Mouse (Mus musculus) midbrain, embryonic 15.5 days (tissue): ENCODE measurements around the gene Jag1. TPM values are rescaled to one million over a fixed set of nuclear protein-coding genes. Genes with fewer than 3 reads are reported as not detected.
A peak's percentile ranks its signal among the peaks of the same experiment; 100 is the strongest.

ENCODE experiments used
- ATAC-seq: fragments of 200-750 bp; cut with Nextera tagmentation; replicated peaks from 2 replicates; pipeline ENCODE4 v1.8.0; 2017; ENCODE audit warnings: moderate TSS enrichment
- H3K27ac ChIP-seq: fragments of 300-500 bp; sonication (generic); 2 replicates; pipeline ENCODE4 v1.5.1; 2015; ENCODE audit warnings: mild to moderate bottlenecking, inconsistent platforms
- H3K27me3 ChIP-seq: fragments of 300-500 bp; sonication (generic); replicated peaks from 2 replicates; pipeline ENCODE4 v1.6.1; 2015; ENCODE audit warnings: inconsistent platforms
- H3K36me3 ChIP-seq: fragments of 300-500 bp; sonication (generic); replicated peaks from 2 replicates; pipeline ENCODE4 v1.6.1; 2015; ENCODE audit warnings: inconsistent platforms
- H3K4me1 ChIP-seq: fragments of 300-500 bp; sonication (generic); 2 replicates; pipeline ENCODE4 v1.6.1; 2015; ENCODE audit warnings: inconsistent platforms
- H3K4me2 ChIP-seq: fragments of 300-500 bp; sonication (generic); 2 replicates; pipeline ENCODE4 v1.6.1; 2015; ENCODE audit warnings: inconsistent platforms, mild to moderate bottlenecking, moderate library complexity
- H3K4me3 ChIP-seq: fragments of 300-500 bp; sonication (generic); 2 replicates; pipeline ENCODE4 v1.5.1; 2015; ENCODE audit warnings: mild to moderate bottlenecking, inconsistent platforms
- H3K9ac ChIP-seq: fragments of 300-500 bp; sonication (generic); 2 replicates; pipeline ENCODE4 v1.6.1; 2015; ENCODE audit warnings: mild to moderate bottlenecking, inconsistent platforms
- H3K9me3 ChIP-seq: fragments of 300-500 bp; sonication (generic); 2 replicates; pipeline ENCODE4 v1.6.1; 2016; ENCODE audit warnings: inconsistent platforms
- WGBS: fragments of 180-500 bp; shearing (Covaris S2); methylation state at CpG from one replicate; pipeline ENCODE4 v1.1.7; 2015; ENCODE audit warnings: mixed read lengths; 5-methylcytosine and 5-hydroxymethylcytosine counted together
- polyA plus RNA-seq: library from polyadenylated mRNA; unstranded; fragments of >200 nt; fragmentation: Nextera tagmentation; extraction: Ambion mirVana; gene quantifications from 2 replicates; pipeline ENCODE4 v1.2.1, GENCODE M21; 2015

Gene Jag1
- polyA plus RNA-seq, 1 experiment from 2014 or later: 11.7 TPM

GRCm38 (mm10) chr2:137079721-137080320, 36.6 kb downstream of the Jag1 start:
- Histone ChIP-seq H3K9ac (no peak overlapping the region), H3K4me2 (no peak overlapping the region), H3K4me1 (0 out of 2 replicates have a peak, but pooled peaks cover 3% of the 10 kb centered on the region), H3K9me3 (no peaks in the 10 kb centered on the region), H3K27me3 (no peaks in the 10 kb centered on the region), H3K4me3 (no peak overlapping the region), H3K27ac (no peak overlapping the region), H3K36me3 (no peaks in the 10 kb centered on the region)
- ATAC-seq: no peak
- WGBS: 23% methylated on average over 10 of the region's 10 CpGs

- Histone ChIP-seq H3K9ac (no peak overlapping the region), H3K27ac (no peak overlapping the region), H3K36me3 (no peaks in the 10 kb centered on the region), H3K27me3 (no peaks in the 10 kb centered on the region), H3K9me3 (no peaks in the 10 kb centered on the region), H3K4me2 (no peak overlapping the region), H3K4me3 (no peak overlapping the region), H3K4me1 (peaks cover 9% of the 10 kb centered on the region)
- WGBS: 72% methylated on average over 4 of the region's 4 CpGs
- ATAC-seq: no peak
Observed at GRCm38 (mm10) chr2:137078771-137079170, 37.7 kb downstream of the Jag1 start.

GRCm38 (mm10) chr2:137074313-137074620, 42.2 kb downstream of the Jag1 start:
- H3K27me3 ChIP-seq: no peaks in the 10 kb centered on the region
- ATAC-seq: no peak
- H3K9me3 ChIP-seq: no peaks in the 10 kb centered on the region
- H3K4me1 ChIP-seq: peaks cover 16% of the 10 kb centered on the region
- no peak overlapping the region for H3K4me3 ChIP-seq
- H3K4me2 ChIP-seq: no peak overlapping the region
- 21% methylated on average over 2 of the region's 2 CpGs for WGBS
- no peak overlapping the region for H3K9ac ChIP-seq
- H3K27ac ChIP-seq: no peak overlapping the region
- H3K36me3 ChIP-seq: no peaks in the 10 kb centered on the region

- WGBS: 21% methylated on average over 16 of the region's 16 CpGs
- peak overlapping the region; percentile 24 for H3K27ac ChIP-seq
- no peak overlapping the region for H3K4me3 ChIP-seq
- no peak overlapping the region for H3K9ac ChIP-seq
- H3K4me1 ChIP-seq: peaks cover 16% of the 10 kb centered on the region
- no peak overlapping the region for H3K4me2 ChIP-seq
- ATAC-seq: peak; percentile 65
- no peaks in the 10 kb centered on the region for H3K36me3 ChIP-seq
- no peaks in the 10 kb centered on the region for H3K27me3 ChIP-seq
- no peaks in the 10 kb centered on the region for H3K9me3 ChIP-seq
Observed at GRCm38 (mm10) chr2:137073473-137074312, 42.8 kb downstream of the Jag1 start.

- WGBS: 80% methylated on average over 10 of the region's 10 CpGs
- Histone ChIP-seq H3K27me3 (no peaks in the 10 kb centered on the region), H3K4me1 (0 out of 2 replicates have a peak, but pooled peaks cover 4% of the 10 kb centered on the region), H3K4me2 (no peak overlapping the region), H3K9me3 (no peaks in the 10 kb centered on the region), H3K4me3 (no peak overlapping the region), H3K9ac (no peak overlapping the region), H3K36me3 (no peaks in the 10 kb centered on the region), H3K27ac (no peak overlapping the region)
- ATAC-seq: no peak
Observed at GRCm38 (mm10) chr2:137067479-137068110, 48.8 kb downstream of the Jag1 start.

GRCm38 (mm10) chr2:137064513-137064912, 51.9 kb downstream of the Jag1 start:
- Histone ChIP-seq H3K4me2 (no peak overlapping the region), H3K36me3 (no peaks in the 10 kb centered on the region), H3K9ac (no peak overlapping the region), H3K9me3 (no peaks in the 10 kb centered on the region), H3K27me3 (no peaks in the 10 kb centered on the region), H3K4me3 (no peak overlapping the region), H3K27ac (no peak overlapping the region), H3K4me1 (0 out of 2 replicates have a peak, but pooled peaks cover 4% of the 10 kb centered on the region)
- no peak for ATAC-seq
- WGBS: 18% methylated on average over 3 of the region's 3 CpGs

GRCm38 (mm10) chr2:137063829-137064228, 52.6 kb downstream of the Jag1 start:
- Histone ChIP-seq H3K27ac (no peak overlapping the region), H3K27me3 (no peaks in the 10 kb centered on the region), H3K4me1 (0 out of 2 replicates have a peak, but pooled peaks cover 4% of the 10 kb centered on the region), H3K4me2 (no peak overlapping the region), H3K9me3 (no peaks in the 10 kb centered on the region), H3K36me3 (no peaks in the 10 kb centered on the region), H3K9ac (no peak overlapping the region), H3K4me3 (no peak overlapping the region)
- ATAC-seq: no peak
- WGBS: 57% methylated on average over 1 of the region's 1 CpGs

GRCm38 (mm10) chr2:137049906-137050305, 66.5 kb downstream of the Jag1 start:
- Histone ChIP-seq H3K9me3 (no peaks in the 10 kb centered on the region), H3K36me3 (no peaks in the 10 kb centered on the region), H3K9ac (no peak overlapping the region), H3K4me1 (no peaks in the 10 kb centered on the region), H3K4me2 (no peak overlapping the region), H3K27me3 (no peaks in the 10 kb centered on the region), H3K27ac (no peak overlapping the region), H3K4me3 (no peak overlapping the region)
- ATAC-seq: no peak
- 76% methylated on average over 1 of the region's 1 CpGs for WGBS

- ATAC-seq: no peak
- Histone ChIP-seq H3K4me2 (no peak overlapping the region), H3K9ac (no peak overlapping the region), H3K4me3 (no peak overlapping the region), H3K4me1 (no peaks in the 10 kb centered on the region), H3K27ac (no peak overlapping the region), H3K36me3 (no peaks in the 10 kb centered on the region), H3K27me3 (no peaks in the 10 kb centered on the region), H3K9me3 (no peaks in the 10 kb centered on the region)
- WGBS: 75% methylated on average over 2 of the region's 2 CpGs
Observed at GRCm38 (mm10) chr2:137049367-137049766, 67.1 kb downstream of the Jag1 start.

GRCm38 (mm10) chr2:137044122-137044521, 72.3 kb downstream of the Jag1 start:
- no peaks in the 10 kb centered on the region for H3K9me3 ChIP-seq
- no peaks in the 10 kb centered on the region for H3K36me3 ChIP-seq
- ATAC-seq: no peak
- 82% methylated on average over 2 of the region's 2 CpGs for WGBS
- H3K4me1 ChIP-seq: no peaks in the 10 kb centered on the region
- H3K4me3 ChIP-seq: no peak overlapping the region
- no peak overlapping the region for H3K4me2 ChIP-seq
- H3K27me3 ChIP-seq: no peaks in the 10 kb centered on the region
- H3K27ac ChIP-seq: no peak overlapping the region
- H3K9ac ChIP-seq: no peak overlapping the region
